Mouse (Mus musculus): ENCODE measurements at regions not wholly inside any gene's neighbourhood (a gene's known extent, or its start where the extent isn't known, plus 50 kb on each side); places are given as distances from the start of the nearest gene placed in this dataset.

- TF ChIP-seq CTCF (IDR thresholded peaks at IDR 0.05; ENCODE audit: control insufficient read depth, insufficient read depth, insufficient read length) (no peak), MYOG (IDR thresholded peaks at IDR 0.05; ENCODE audit: control insufficient read depth, extremely low read depth, insufficient read length) (no peak), USF1 (IDR thresholded peaks at IDR 0.05; ENCODE audit: low read depth) (no peak), CEBPB (IDR thresholded peaks at IDR 0.05; ENCODE audit: low read depth) (no peak)
These were observed 227.2 kb downstream of the Kcnrg start for GRCm38 (mm10) chr14:61834291-61834936.

Data from C2C12 (cell line).